Mouse (Mus musculus) C2C12 (cell line): ENCODE measurements around the gene Olfr601.

Experiments
- CTCF ChIP-seq: IDR thresholded peaks from one replicate; pipeline ENCODE4 v1.5.1; 2011; ENCODE audit not compliant: control insufficient read depth, insufficient read depth, insufficient read length
- FOSL1 ChIP-seq: IDR thresholded peaks from one replicate; pipeline ENCODE4 v1.8.0; 2011; ENCODE audit warnings: mild to moderate bottlenecking, low read length; ENCODE audit not compliant: poor library complexity, insufficient read depth, severe bottlenecking
- MYOD1 ChIP-seq: IDR thresholded peaks from one replicate; pipeline ENCODE4 v1.6.1; 2011; ENCODE audit warnings: low read depth; ENCODE audit not compliant: control insufficient read depth, insufficient read length
- USF1 ChIP-seq: IDR thresholded peaks from one replicate; pipeline ENCODE4 v1.6.1; 2011; ENCODE audit warnings: low read depth, mild to moderate bottlenecking, control low read depth, moderate library complexity

GRCm38 (mm10) chr7:103323268-103323667 is 39.2 kb downstream of the Olfr601 start, which contains the start of gene Olfr598:
- TF ChIP-seq CTCF: no peak
- TF ChIP-seq USF1: no peak
- TF ChIP-seq FOSL1: no peak
- no peak for TF ChIP-seq MYOD1
